Mouse (Mus musculus): Measurements from ENCODE around the gene Cdk8.

- no peak for TF ChIP-seq GATA1 (IDR thresholded peaks at IDR 0.05; ENCODE audit: borderline replicate concordance, low read length)
- TF ChIP-seq FLI1 (IDR thresholded peaks at IDR 0.05; ENCODE audit: low read length) = no peak
These were observed 40.3 kb upstream of the Cdk8 start for GRCm38 (mm10) chr5:146190501-146191269.

Measured in megakaryocyte, embryonic 14.5 days (primary cell).